Mouse (Mus musculus): ENCODE measurements at regions not wholly inside any gene's neighbourhood (a gene's known extent, or its start where the extent isn't known, plus 50 kb on each side); places are given as distances from the start of the nearest gene placed in this dataset.

GRCm38 (mm10) chr7:117778996-117779395 lies 337.0 kb downstream of the Rps15a start:
- TF ChIP-seq POLR2AphosphoS2 (IDR thresholded peaks at IDR 0.05; ENCODE audit: low read depth, low read length) (no peak), EP300 (IDR thresholded peaks at IDR 0.05; ENCODE audit: low read length) (no peak), ZKSCAN1 (IDR thresholded peaks at IDR 0.05; ENCODE audit: borderline replicate concordance, low read depth, low read length) (no peak), ZNF384 (IDR thresholded peaks at IDR 0.05; ENCODE audit: low read depth, low read length) (no peak), TBP (conservative IDR thresholded peaks at IDR 0.05; ENCODE audit: low read depth, low read length) (no peak)

Measured in CH12.LX (cell line).